Mouse (Mus musculus) hindbrain, postnatal 0 days (tissue): Measurements from ENCODE around the gene Slit3. TPM values are rescaled to one million over a fixed set of nuclear protein-coding genes. Genes with fewer than 3 reads are reported as not detected.

Experiments used
- ATAC-seq: fragments of 200-750 bp; cut with Nextera tagmentation; 2 replicates; pipeline ENCODE4 v1.8.0; 2017; ENCODE audit warnings: mild to moderate bottlenecking, moderate TSS enrichment, moderate library complexity
- DNase-seq: peaks from one replicate; pipeline ENCODE4 v3.0.0-alpha.2; 2015; ENCODE audit warnings: low spot score
- H3K27ac ChIP-seq: fragments of 300-500 bp; sonication (generic); 2 replicates; pipeline ENCODE4 v1.5.1; 2014; ENCODE audit warnings: mild to moderate bottlenecking
- H3K27me3 ChIP-seq: fragments of 300-500 bp; sonication (generic); 2 replicates; pipeline ENCODE4 v1.6.1; 2014; ENCODE audit warnings: low read length, mixed read lengths; ENCODE audit not compliant: insufficient read depth
- H3K36me3 ChIP-seq: fragments of 300-500 bp; sonication (generic); 2 replicates; pipeline ENCODE4 v1.6.1; 2014; ENCODE audit warnings: low read length, mixed read lengths; ENCODE audit not compliant: insufficient read depth
- H3K4me1 ChIP-seq: fragments of 300-500 bp; sonication (generic); 2 replicates; pipeline ENCODE4 v1.6.1; 2014; ENCODE audit warnings: antibody characterized with exemption, low read length, mixed read lengths; ENCODE audit not compliant: insufficient read depth
- H3K4me2 ChIP-seq: fragments of 300-500 bp; sonication (generic); 2 replicates; pipeline ENCODE4 v1.6.1; 2014; ENCODE audit warnings: low read depth, mild to moderate bottlenecking, low read length, moderate library complexity, mixed read lengths
- H3K4me3 ChIP-seq: fragments of 300-500 bp; sonication (generic); 2 replicates; pipeline ENCODE4 v1.5.1; 2014; ENCODE audit warnings: low read length
- H3K9ac ChIP-seq: fragments of 300-500 bp; sonication (generic); replicated peaks from 2 replicates; pipeline ENCODE4 v1.6.1; 2014; ENCODE audit warnings: mild to moderate bottlenecking, low read length, moderate library complexity, mixed read lengths
- H3K9me3 ChIP-seq: fragments of 300-500 bp; sonication (generic); 2 replicates; pipeline ENCODE4 v1.6.1; 2016; ENCODE audit warnings: low read length, mixed read lengths
- CTCF ChIP-seq: IDR thresholded peaks from 2 replicates; pipeline ENCODE4 v1.5.1; 2016; ENCODE audit warnings: antibody characterized with exemption, control low read depth, low read depth
- WGBS: fragments of 180-500 bp; shearing (Covaris S2); extraction: QIAGEN DNeasy Blood & Tissue Kit; methylation state at CpG from one replicate; pipeline ENCODE4 v1.1.7; 2014; 5-methylcytosine and 5-hydroxymethylcytosine counted together
- polyA plus RNA-seq: library from polyadenylated mRNA; unstranded; fragments of >200 nt; fragmentation: Nextera tagmentation; extraction: Ambion mirVana; gene quantifications from 2 replicates; pipeline ENCODE4 v1.2.1, GENCODE M21; 2015
- total RNA-seq: library from RNA; depleted of rRNA; stranded (reverse); fragments of >200 nt; gene quantifications from 2 replicates; pipeline ENCODE4 v1.2.3, GENCODE M21; 2014

The Slit3 gene
- total and polyA plus RNA-seq, 2 experiments from 2014 or later: 4.9 to 13.4 TPM

GRCm38 (mm10) chr11:35505817-35506216 is 384.8 kb downstream of the Slit3 start:
- Histone ChIP-seq H3K9me3 (no peaks in the 10 kb centered on the region), H3K4me1 (no peaks in the 10 kb centered on the region), H3K4me3 (no peak overlapping the region), H3K27me3 (no peaks in the 10 kb centered on the region), H3K27ac (no peak overlapping the region), H3K4me2 (no peak overlapping the region), H3K36me3 (no peaks in the 10 kb centered on the region), H3K9ac (no peak overlapping the region)
- DNase-seq (no peak), ATAC-seq (no peak)
- TF ChIP-seq CTCF: no peak
- WGBS: 39% methylated on average over 9 of the region's 9 CpGs

- Histone ChIP-seq H3K27ac (no peak overlapping the region), H3K27me3 (no peaks in the 10 kb centered on the region), H3K9me3 (no peaks in the 10 kb centered on the region), H3K4me1 (peaks cover 1% of the 10 kb centered on the region; the same call in 1 of the 2 replicates), H3K4me3 (no peak overlapping the region), H3K9ac (no peak overlapping the region), H3K4me2 (no peak overlapping the region), H3K36me3 (no peaks in the 10 kb centered on the region)
- DNase-seq: no peak
- 46% methylated on average over 9 of the region's 9 CpGs for WGBS
- no peak for ATAC-seq
- TF ChIP-seq CTCF: no peak
These were observed 386.9 kb downstream of the Slit3 start for GRCm38 (mm10) chr11:35507781-35508390.

- TF ChIP-seq CTCF: no peak
- Histone ChIP-seq H3K4me3 (no peak overlapping the region), H3K27ac (no peak overlapping the region), H3K36me3 (no peaks in the 10 kb centered on the region), H3K4me1 (peaks cover 12% of the 10 kb centered on the region; the same call in 1 of the 2 replicates), H3K9me3 (no peaks in the 10 kb centered on the region), H3K9ac (no peak overlapping the region), H3K27me3 (no peaks in the 10 kb centered on the region), H3K4me2 (no peak overlapping the region; the same call in 1 of the 2 replicates)
- ATAC-seq (peak; percentile 73), DNase-seq (peak; percentile 38)
- 5% methylated on average over 4 of the region's 4 CpGs for WGBS
These were observed 391.7 kb downstream of the Slit3 start for GRCm38 (mm10) chr11:35512686-35513085.

GRCm38 (mm10) chr11:35513343-35513742 is 392.3 kb downstream of the Slit3 start:
- H3K4me2 ChIP-seq: peak overlapping the region; percentile 13; the same call in 1 of the 2 replicates
- no peak overlapping the region for H3K27ac ChIP-seq
- H3K4me3 ChIP-seq: no peak overlapping the region
- 8% methylated on average over 6 of the region's 6 CpGs for WGBS
- TF ChIP-seq CTCF: no peak
- no peak for DNase-seq
- H3K27me3 ChIP-seq: no peaks in the 10 kb centered on the region
- peaks cover 12% of the 10 kb centered on the region; the same call in 1 of the 2 replicates for H3K4me1 ChIP-seq
- no peaks in the 10 kb centered on the region for H3K36me3 ChIP-seq
- H3K9me3 ChIP-seq: no peaks in the 10 kb centered on the region
- ATAC-seq: peak; percentile 21; the same call in 1 of the 2 replicates
- no peak overlapping the region for H3K9ac ChIP-seq

GRCm38 (mm10) chr11:35522802-35523452 is 401.9 kb downstream of the Slit3 start:
- ATAC-seq (no peak), DNase-seq (no peak)
- Histone ChIP-seq H3K9ac (no peak overlapping the region), H3K36me3 (no peaks in the 10 kb centered on the region), H3K27me3 (no peaks in the 10 kb centered on the region), H3K4me2 (no peak overlapping the region), H3K9me3 (no peaks in the 10 kb centered on the region), H3K4me1 (no peaks in the 10 kb centered on the region), H3K4me3 (no peak overlapping the region), H3K27ac (no peak overlapping the region)
- no peak for TF ChIP-seq CTCF
- whole genome bisulfite sequencing: 33% methylated on average over 10 of the region's 10 CpGs

- WGBS: 26% methylated on average over 4 of the region's 4 CpGs
- H3K4me2 ChIP-seq: no peak overlapping the region
- peak; percentile 44 for DNase-seq
These were observed 402.7 kb downstream of the Slit3 start for GRCm38 (mm10) chr11:35523773-35524172.

More at GRCm38 (mm10) chr11:35523773-35524172, 402.7 kb downstream of the Slit3 start:
- no peak for TF ChIP-seq CTCF
- Histone ChIP-seq H3K4me1 (no peaks in the 10 kb centered on the region), H3K9ac (no peak overlapping the region), H3K27ac (no peak overlapping the region), H3K36me3 (no peaks in the 10 kb centered on the region), H3K9me3 (no peaks in the 10 kb centered on the region), H3K27me3 (no peaks in the 10 kb centered on the region), H3K4me3 (no peak overlapping the region)
- 0 out of 2 replicates have a peak, but pooled peaks have one; percentile 33 for ATAC-seq
